Comparison of ENCODE assay signal across 8 mouse cellular contexts in the genomic region with DNA sequence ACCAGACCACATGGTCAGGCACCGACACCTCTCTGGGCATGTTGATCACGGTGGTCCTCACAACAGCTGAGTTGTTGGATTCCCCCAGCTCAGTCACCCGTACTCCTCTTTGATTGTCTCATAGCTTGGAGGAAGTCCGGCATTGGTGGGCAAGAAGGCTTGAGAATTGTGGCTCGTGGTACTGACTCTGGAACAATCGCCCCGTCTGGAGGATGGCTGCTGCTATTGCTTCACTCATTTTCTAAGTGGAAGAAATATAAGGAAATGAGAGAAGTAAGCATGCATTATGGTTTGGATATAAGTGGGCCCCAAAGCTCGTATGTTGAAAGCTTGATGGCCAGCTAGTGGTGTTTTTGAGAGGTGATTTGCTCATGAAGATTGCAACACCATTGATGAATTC. TPM values are rescaled to one million over a fixed set of nuclear protein-coding genes. Genes with fewer than 3 reads are reported as not detected.
DNase-seq lines count a peak whose midpoint lies in the region; TF ChIP-seq lines count a peak whose summit lies in the region.
"Not testable (repeated sequence)": the region's sequence is repeated elsewhere in the genome, so short reads cannot be mapped to it uniquely, and the experiment has no call there.

No protein-coding gene starts in this region.

- 83% methylated on average over 8 of the region's 8 CpGs for WGBS in kidney, adult 2 months
- 75% methylated on average over 8 of the region's 8 CpGs for WGBS in lung, adult 2 months

- not testable (repeated sequence) for H3K4me3 ChIP-seq in kidney, adult 2 months (ENCODE audit: insufficient read depth, low read depth, low read length); lung, adult 2 months (replicated peaks; ENCODE audit: extremely low read depth, low read depth, low read length)

- TF ChIP-seq POLR2A in kidney, adult 2 months (IDR thresholded peaks at IDR 0.05; ENCODE audit: low read depth, low read length); lung, adult 2 months (IDR thresholded peaks at IDR 0.05; ENCODE audit: borderline replicate concordance, extremely low read depth, low read depth, low read length): not testable (repeated sequence)

- H3K4me1 ChIP-seq in kidney, adult 2 months (ENCODE audit: control insufficient read depth, insufficient read depth, low read length); lung, adult 2 months (ENCODE audit: control insufficient read depth, insufficient read depth, low read length): not testable (repeated sequence)

- not testable (repeated sequence) for H3K27me3 ChIP-seq in kidney, adult 2 months (replicated peaks; ENCODE audit: control insufficient read depth, insufficient read depth, low read length)

- DNase-seq in adrenal gland, adult 2 months, result peak; percentile 19
- peak; percentile 15 to 38 for DNase-seq in frontal cortex, postnatal 36 days (ENCODE audit: low spot score in 2 of 2)
- peak; percentile 22 for DNase-seq in heart, adult 8-10 months (ENCODE audit: low spot score)
- peak; percentile 40 for DNase-seq in kidney, adult 2 months
- DNase-seq in kidney, postnatal 4 days, result peak; percentile 40 to 59
- DNase-seq in layer of hippocampus, postnatal 25 days (ENCODE audit: extremely low spot score in 1 of 2, low spot score in 1 of 2), result peak; percentile 10 to 15
- peak; percentile 6 for DNase-seq in lung, adult 2 months
- peak; percentile 13 to 21 for DNase-seq in right cerebral cortex, adult 2 months (ENCODE audit: low spot score in 2 of 2)

- not testable (repeated sequence) for H3K27ac ChIP-seq in kidney, adult 2 months (ENCODE audit: insufficient read depth, low read depth, low read length)

- not testable (repeated sequence) for H3K36me3 ChIP-seq in kidney, adult 2 months (ENCODE audit: control insufficient read depth, insufficient read depth, low read length)

- TF ChIP-seq CTCF in kidney, adult 2 months (conservative IDR thresholded peaks at IDR 0.05; ENCODE audit: insufficient read depth, insufficient read length, low read depth, low read length); lung, adult 2 months (IDR thresholded peaks at IDR 0.05; ENCODE audit: insufficient read depth, low read length): not testable (repeated sequence)

RNA-seq across cellular contexts. Expression of gene Morc2a, which starts 15.7 kb away (rescaled TPM):
- 10 to 100 TPM; 33.4 to 39.0 TPM for total RNA-seq in adrenal gland, adult 2 months (2021)
- 6.8 and 7.3 TPM in 2 replicates for polyA plus RNA-seq in adrenal gland, adult 2 months (2012; rRNA removed)
- total RNA-seq in heart, adult 8-10 months (2022), result 10 to 100 TPM; 18.5 to 20.2 (median 18.7) TPM
- polyA plus RNA-seq in kidney, adult 2 months (2012; rRNA removed), result 8.6 and 9.2 TPM in 2 replicates
- 10 to 100 TPM; 33.2 to 43.9 TPM for total RNA-seq in layer of hippocampus, postnatal 25 days (2021)
- 7.9 and 11.1 TPM in 2 replicates for polyA plus RNA-seq in lung, adult 2 months (2012; rRNA removed)
